Mouse (Mus musculus): Measurements from ENCODE around the gene Tex264. TPM values are rescaled to one million over a fixed set of nuclear protein-coding genes. Genes with fewer than 3 reads are reported as not detected.

Tex264 gene
- polyA plus RNA-seq, 1 experiment from 2014 or later = 59.7 TPM

DNA sequence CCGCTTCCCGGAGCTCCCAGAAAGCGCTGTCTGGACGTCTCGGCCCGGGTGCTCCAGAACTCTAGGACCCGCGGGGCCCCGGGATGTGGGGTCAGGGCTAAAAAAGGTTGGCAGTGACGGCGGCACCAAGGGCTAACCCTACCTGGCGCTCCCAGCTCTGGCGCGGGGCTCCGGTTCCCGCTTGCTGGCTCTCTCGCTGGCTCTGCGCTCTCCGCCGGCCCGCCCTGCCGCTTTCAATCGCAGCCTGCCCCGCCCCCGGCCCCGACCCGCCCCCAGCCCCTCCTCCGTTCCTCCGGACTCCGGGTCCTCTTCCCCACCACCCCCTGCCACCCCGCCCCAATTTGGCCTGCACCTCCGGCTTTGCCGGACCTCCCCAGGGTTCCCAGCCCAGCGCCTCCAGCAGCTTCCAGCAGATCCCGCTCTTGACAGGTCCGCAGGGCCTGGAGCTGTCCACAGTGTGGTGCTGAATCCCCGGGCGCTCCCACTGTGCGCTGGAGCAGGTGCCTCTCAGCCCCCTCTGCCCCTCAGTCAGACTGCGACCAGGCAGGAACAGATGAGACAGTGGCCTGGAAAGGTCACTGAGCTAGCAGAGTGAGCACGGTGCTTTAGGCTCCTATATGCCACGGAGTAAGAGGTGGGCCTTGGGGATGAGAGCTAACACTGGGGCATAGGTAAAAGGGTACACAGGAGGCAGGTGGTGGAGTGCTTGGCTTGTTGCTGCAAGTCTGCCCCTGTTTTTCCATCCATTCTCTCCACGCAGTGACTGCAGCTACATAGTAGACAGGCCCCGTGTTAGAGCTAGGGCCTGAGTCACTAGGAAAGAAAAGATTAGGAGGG, 29.6 kb downstream of the Tex264 start, which contains the start of gene Grm2:
Gene Grm2 (minus strand): TSS at position 199 of the 837 bp plus-strand sequence.
- Histone ChIP-seq H3K27ac (ENCODE audit: low read length) (no peak within 1 kb of the TSS), H3K4me3 (replicated peaks; ENCODE audit: low read length) (peak within 1 kb of the TSS; percentile 58), H3K9me3 (ENCODE audit: control insufficient read depth, low read length) (no peaks in the 10 kb centered on the region), H3K4me2 (ENCODE audit: low read length) (peak within 1 kb of the TSS; percentile 67), H3K27me3 (replicated peaks; ENCODE audit: control insufficient read depth, insufficient read depth, low read length) (peaks cover 15% of the 10 kb centered on the region), H3K4me1 (replicated peaks; ENCODE audit: control insufficient read depth, insufficient read depth, low read length) (peaks cover 13% of the 10 kb centered on the region), H3K9ac (replicated peaks; ENCODE audit: low read depth, low read length) (peak within 1 kb of the TSS; percentile 78), H3K36me3 (ENCODE audit: control insufficient read depth, insufficient read depth) (no peaks in the 10 kb centered on the region)
- ATAC-seq = peak; percentile 61
- WGBS = under 1% methylated on average over 40 of the region's 44 CpGs

DNA sequence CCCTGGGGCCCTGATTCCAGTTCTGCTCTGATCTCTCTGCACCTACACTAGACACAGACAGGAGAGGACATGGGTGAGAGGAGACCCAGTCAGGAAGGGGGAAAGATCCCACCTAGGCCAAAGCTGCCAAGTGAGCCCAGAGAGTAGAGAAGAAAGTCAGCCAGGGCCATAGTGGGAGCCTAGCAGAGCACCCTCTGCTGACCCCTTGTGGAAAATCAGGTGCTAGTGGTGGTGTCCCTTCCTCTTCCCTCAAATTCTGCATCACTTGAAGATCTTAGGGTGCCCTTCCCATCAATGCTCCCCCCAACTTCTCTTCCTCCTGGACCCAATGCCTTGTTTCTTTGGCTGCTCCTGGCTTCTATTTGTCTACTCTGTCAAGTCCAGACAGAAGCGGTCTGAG, 33.0 kb downstream of the Tex264 start:
- H3K4me2 ChIP-seq (ENCODE audit: low read length) = no peak overlapping the region
- peaks cover 15% of the 10 kb centered on the region for H3K27me3 ChIP-seq (replicated peaks; ENCODE audit: control insufficient read depth, insufficient read depth, low read length)
- ATAC-seq = no peak
- H3K9me3 ChIP-seq (ENCODE audit: control insufficient read depth, low read length) = no peaks in the 10 kb centered on the region
- WGBS = 72% methylated on average over 1 of the region's 1 CpGs
- peaks cover 13% of the 10 kb centered on the region for H3K4me1 ChIP-seq (replicated peaks; ENCODE audit: control insufficient read depth, insufficient read depth, low read length)
- no peak overlapping the region for H3K4me3 ChIP-seq (replicated peaks; ENCODE audit: low read length)
- H3K36me3 ChIP-seq (ENCODE audit: control insufficient read depth, insufficient read depth) = no peaks in the 10 kb centered on the region
- H3K9ac ChIP-seq (replicated peaks; ENCODE audit: low read depth, low read length) = no peak overlapping the region
- no peak overlapping the region for H3K27ac ChIP-seq (ENCODE audit: low read length)

DNA sequence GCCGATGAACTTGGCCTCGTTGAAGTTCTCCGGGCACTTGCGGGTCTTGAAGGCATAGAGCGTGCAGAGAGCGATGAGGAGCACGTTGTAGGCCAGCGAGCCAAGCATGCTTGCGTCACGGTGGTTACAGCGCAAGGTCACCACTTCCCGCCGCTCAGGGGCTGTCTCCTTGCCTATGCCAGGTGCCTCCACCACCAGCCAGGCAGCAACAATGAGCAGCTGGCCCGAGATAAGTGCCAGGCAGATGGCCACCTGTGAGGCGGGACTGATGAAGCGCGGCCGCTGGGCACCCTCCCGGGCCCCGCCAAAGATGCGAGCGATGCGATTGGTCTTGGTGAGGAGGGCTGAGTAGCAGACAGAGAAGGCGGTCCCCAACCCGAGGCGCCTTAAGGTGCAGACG, 38.5 kb downstream of the Tex264 start:
- 84% methylated on average over 27 of the region's 27 CpGs for WGBS
- Histone ChIP-seq H3K4me2 (ENCODE audit: low read length) (no peak overlapping the region), H3K27ac (ENCODE audit: low read length) (no peak overlapping the region), H3K4me1 (replicated peaks; ENCODE audit: control insufficient read depth, insufficient read depth, low read length) (no peaks in the 10 kb centered on the region), H3K27me3 (replicated peaks; ENCODE audit: control insufficient read depth, insufficient read depth, low read length) (no peaks in the 10 kb centered on the region), H3K9ac (replicated peaks; ENCODE audit: low read depth, low read length) (no peak overlapping the region), H3K4me3 (replicated peaks; ENCODE audit: low read length) (no peak overlapping the region), H3K9me3 (ENCODE audit: control insufficient read depth, low read length) (no peaks in the 10 kb centered on the region), H3K36me3 (ENCODE audit: control insufficient read depth, insufficient read depth) (no peaks in the 10 kb centered on the region)
- no peak for ATAC-seq

DNA sequence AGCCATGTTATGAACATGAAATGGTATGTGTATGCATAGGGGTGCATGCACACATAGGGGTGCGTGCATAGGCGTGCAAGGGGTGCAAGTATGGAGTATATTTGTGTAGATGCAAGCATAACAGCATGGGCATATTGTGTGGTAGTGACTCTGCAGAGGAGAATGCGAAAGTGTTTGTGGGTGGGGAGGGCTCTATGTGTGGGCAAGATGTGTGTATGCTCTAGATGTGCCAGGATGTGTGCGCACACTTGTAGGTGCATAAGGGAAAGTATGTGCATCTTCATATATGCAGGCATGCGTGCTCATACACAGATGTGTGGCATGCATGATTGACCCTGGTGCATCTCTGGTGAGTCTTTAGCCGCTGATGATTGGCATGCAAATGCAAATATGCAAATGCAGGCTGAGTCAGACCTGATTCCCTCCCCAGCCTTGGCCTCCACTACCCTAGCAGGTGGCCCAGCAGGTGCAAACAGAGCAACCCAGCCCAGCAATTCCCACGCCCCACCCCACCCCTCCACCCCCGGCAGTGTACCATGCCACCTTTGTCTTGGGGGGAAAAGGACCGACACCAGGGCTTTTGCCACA, 39.9 kb downstream of the Tex264 start:
- no peaks in the 10 kb centered on the region for H3K27me3 ChIP-seq (replicated peaks; ENCODE audit: control insufficient read depth, insufficient read depth, low read length)
- H3K4me1 ChIP-seq (replicated peaks; ENCODE audit: control insufficient read depth, insufficient read depth, low read length) = no peaks in the 10 kb centered on the region
- WGBS = 77% methylated on average over 9 of the region's 9 CpGs
- H3K4me3 ChIP-seq (replicated peaks; ENCODE audit: low read length) = no peak overlapping the region
- no peak overlapping the region for H3K4me2 ChIP-seq (ENCODE audit: low read length)
- no peak overlapping the region for H3K27ac ChIP-seq (ENCODE audit: low read length)
- no peak for ATAC-seq
- H3K9ac ChIP-seq (replicated peaks; ENCODE audit: low read depth, low read length) = no peak overlapping the region
- no peaks in the 10 kb centered on the region for H3K36me3 ChIP-seq (ENCODE audit: control insufficient read depth, insufficient read depth)
- H3K9me3 ChIP-seq (ENCODE audit: control insufficient read depth, low read length) = no peaks in the 10 kb centered on the region

DNA sequence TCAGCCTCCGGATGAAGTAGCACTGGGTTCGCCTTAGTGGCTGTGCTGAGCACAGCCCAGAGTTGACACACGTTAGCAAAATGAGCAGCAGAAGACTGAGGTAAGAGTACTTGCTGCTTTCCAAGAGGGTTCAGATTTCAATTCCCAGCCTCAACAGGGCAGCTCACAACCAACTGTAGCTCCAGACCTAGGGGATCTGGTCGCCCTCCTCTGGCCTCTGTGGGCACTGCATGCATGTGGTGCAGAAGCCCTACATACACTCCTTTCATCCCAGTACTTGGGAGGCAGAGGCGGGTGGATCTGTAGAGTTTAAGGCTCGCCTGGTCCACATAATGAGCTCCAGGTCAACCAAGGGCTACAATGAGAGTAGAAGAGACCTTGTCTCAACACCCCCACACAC, 41.9 kb downstream of the Tex264 start:
- H3K9me3 ChIP-seq (ENCODE audit: control insufficient read depth, low read length) = no peaks in the 10 kb centered on the region
- no peak overlapping the region for H3K4me3 ChIP-seq (replicated peaks; ENCODE audit: low read length)
- no peak for ATAC-seq
- H3K4me2 ChIP-seq (ENCODE audit: low read length) = no peak overlapping the region
- WGBS = 71% methylated on average over 6 of the region's 6 CpGs
- H3K9ac ChIP-seq (replicated peaks; ENCODE audit: low read depth, low read length) = no peak overlapping the region
- no peaks in the 10 kb centered on the region for H3K27me3 ChIP-seq (replicated peaks; ENCODE audit: control insufficient read depth, insufficient read depth, low read length)
- H3K27ac ChIP-seq (ENCODE audit: low read length) = no peak overlapping the region
- H3K36me3 ChIP-seq (ENCODE audit: control insufficient read depth, insufficient read depth) = no peaks in the 10 kb centered on the region
- H3K4me1 ChIP-seq (replicated peaks; ENCODE audit: control insufficient read depth, insufficient read depth, low read length) = no peaks in the 10 kb centered on the region

DNA sequence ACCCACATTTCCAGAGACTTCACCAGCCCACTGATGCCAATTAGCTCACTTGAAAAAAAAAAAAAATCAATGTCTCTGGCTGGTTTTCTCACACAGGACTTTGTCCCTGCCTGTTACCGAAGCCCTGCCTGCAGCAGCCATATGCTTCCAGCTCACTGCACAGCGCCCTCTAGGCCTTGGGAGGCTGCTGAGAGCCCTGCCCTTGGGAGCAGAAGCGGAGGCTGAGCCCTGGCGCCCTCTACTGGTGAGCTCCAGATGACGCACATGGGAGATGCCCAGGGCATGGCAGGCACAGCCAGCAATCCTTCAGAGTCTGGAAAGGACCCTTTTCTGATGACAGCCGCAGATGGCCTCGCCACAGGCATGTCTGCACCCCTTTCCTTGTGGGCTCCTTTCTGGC, 42.6 kb downstream of the Tex264 start:
- peak; percentile 50; the same call in 1 of the 2 replicates for ATAC-seq
- WGBS = 27% methylated on average over 7 of the region's 7 CpGs
- Histone ChIP-seq H3K4me1 (replicated peaks; ENCODE audit: control insufficient read depth, insufficient read depth, low read length) (no peaks in the 10 kb centered on the region), H3K9ac (replicated peaks; ENCODE audit: low read depth, low read length) (no peak overlapping the region), H3K36me3 (ENCODE audit: control insufficient read depth, insufficient read depth) (no peaks in the 10 kb centered on the region), H3K27ac (ENCODE audit: low read length) (no peak overlapping the region), H3K4me3 (replicated peaks; ENCODE audit: low read length) (no peak overlapping the region), H3K9me3 (ENCODE audit: control insufficient read depth, low read length) (no peaks in the 10 kb centered on the region), H3K27me3 (replicated peaks; ENCODE audit: control insufficient read depth, insufficient read depth, low read length) (no peaks in the 10 kb centered on the region), H3K4me2 (ENCODE audit: low read length) (no peak overlapping the region)

DNA sequence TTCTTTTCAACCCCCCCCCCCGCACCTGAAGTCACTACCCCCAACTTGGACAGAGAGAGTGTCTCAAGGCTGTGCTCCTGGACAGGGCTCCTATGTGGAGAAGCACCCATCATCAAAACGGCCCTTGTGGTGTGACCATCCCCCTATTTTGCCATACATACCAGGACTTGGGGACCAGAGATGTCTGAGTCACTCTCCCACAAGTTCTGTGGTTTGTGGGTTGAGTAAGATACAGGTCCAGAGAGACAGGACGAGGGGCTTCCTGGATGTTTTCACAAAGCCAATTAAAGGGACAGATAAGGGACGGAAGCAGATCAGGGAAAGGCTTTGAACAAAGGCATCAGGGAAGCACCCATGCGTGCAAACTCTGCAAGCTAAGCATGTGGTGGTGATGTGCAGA, 44.4 kb downstream of the Tex264 start:
- no peaks in the 10 kb centered on the region for H3K4me1 ChIP-seq (replicated peaks; ENCODE audit: control insufficient read depth, insufficient read depth, low read length)
- H3K36me3 ChIP-seq (ENCODE audit: control insufficient read depth, insufficient read depth) = no peaks in the 10 kb centered on the region
- no peak overlapping the region for H3K27ac ChIP-seq (ENCODE audit: low read length)
- WGBS = 50% methylated on average over 5 of the region's 5 CpGs
- H3K9ac ChIP-seq (replicated peaks; ENCODE audit: low read depth, low read length) = no peak overlapping the region
- H3K27me3 ChIP-seq (replicated peaks; ENCODE audit: control insufficient read depth, insufficient read depth, low read length) = no peaks in the 10 kb centered on the region
- H3K4me3 ChIP-seq (replicated peaks; ENCODE audit: low read length) = no peak overlapping the region
- no peak for ATAC-seq
- no peak overlapping the region for H3K4me2 ChIP-seq (ENCODE audit: low read length)
- H3K9me3 ChIP-seq (ENCODE audit: control insufficient read depth, low read length) = no peaks in the 10 kb centered on the region

DNA sequence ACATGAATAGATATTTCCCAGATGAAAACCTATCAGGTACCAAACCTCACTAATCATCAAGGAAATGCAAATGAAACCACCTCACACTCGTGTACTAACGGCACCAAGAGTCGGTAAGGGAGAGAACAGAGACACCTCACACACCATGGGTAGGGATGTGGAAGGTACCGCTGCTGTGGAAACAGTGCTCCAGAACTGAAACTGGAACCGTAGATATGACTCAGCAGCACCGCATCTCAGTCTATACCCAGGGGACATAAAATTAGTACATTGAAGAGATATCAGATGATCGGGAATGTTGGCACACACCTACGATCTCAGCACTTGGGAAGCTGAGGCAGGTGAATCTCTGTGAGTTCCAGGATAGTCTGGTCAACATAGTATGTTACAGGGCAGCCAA, 47.6 kb downstream of the Tex264 start:
- Histone ChIP-seq H3K4me1 (replicated peaks; ENCODE audit: control insufficient read depth, insufficient read depth, low read length) (no peaks in the 10 kb centered on the region), H3K36me3 (ENCODE audit: control insufficient read depth, insufficient read depth) (no peaks in the 10 kb centered on the region), H3K4me2 (ENCODE audit: low read length) (no peak overlapping the region), H3K9me3 (ENCODE audit: control insufficient read depth, low read length) (no peaks in the 10 kb centered on the region), H3K27ac (ENCODE audit: low read length) (no peak overlapping the region), H3K4me3 (replicated peaks; ENCODE audit: low read length) (no peak overlapping the region), H3K9ac (replicated peaks; ENCODE audit: low read depth, low read length) (no peak overlapping the region), H3K27me3 (replicated peaks; ENCODE audit: control insufficient read depth, insufficient read depth, low read length) (no peaks in the 10 kb centered on the region)
- WGBS = 95% methylated on average over 8 of the region's 8 CpGs
- no peak for ATAC-seq

DNA sequence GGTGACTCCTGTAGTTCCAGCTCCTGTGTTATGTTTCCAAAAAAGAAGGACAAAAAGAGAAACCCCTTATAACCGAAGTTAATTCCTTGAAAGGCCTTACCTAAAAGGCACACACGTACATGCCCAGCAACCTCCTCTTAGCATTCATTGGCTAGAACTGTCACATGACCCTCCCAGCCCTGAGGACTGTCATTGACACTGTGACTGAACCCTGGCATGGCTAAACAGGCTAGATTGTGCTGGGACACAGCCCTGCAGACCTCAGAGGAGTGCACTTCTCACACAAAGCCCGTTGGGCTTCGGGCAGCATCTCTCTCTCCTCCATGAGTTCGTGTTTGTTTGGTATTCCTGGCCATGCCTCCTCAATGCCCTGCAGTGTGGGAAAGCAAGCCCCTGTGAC, 53.5 kb downstream of the Tex264 start:
- Histone ChIP-seq H3K9ac (replicated peaks; ENCODE audit: low read depth, low read length) (no peak overlapping the region), H3K36me3 (ENCODE audit: control insufficient read depth, insufficient read depth) (no peaks in the 10 kb centered on the region), H3K9me3 (ENCODE audit: control insufficient read depth, low read length) (no peaks in the 10 kb centered on the region), H3K27me3 (replicated peaks; ENCODE audit: control insufficient read depth, insufficient read depth, low read length) (no peaks in the 10 kb centered on the region), H3K4me3 (replicated peaks; ENCODE audit: low read length) (no peak overlapping the region), H3K27ac (ENCODE audit: low read length) (no peak overlapping the region), H3K4me1 (replicated peaks; ENCODE audit: control insufficient read depth, insufficient read depth, low read length) (no peaks in the 10 kb centered on the region), H3K4me2 (ENCODE audit: low read length) (no peak overlapping the region)
- WGBS = 62% methylated on average over 5 of the region's 5 CpGs
- ATAC-seq = no peak

All from forebrain, embryonic 16.5 days (tissue).